Mouse (Mus musculus): ENCODE measurements around the gene Adat2.

DNA sequence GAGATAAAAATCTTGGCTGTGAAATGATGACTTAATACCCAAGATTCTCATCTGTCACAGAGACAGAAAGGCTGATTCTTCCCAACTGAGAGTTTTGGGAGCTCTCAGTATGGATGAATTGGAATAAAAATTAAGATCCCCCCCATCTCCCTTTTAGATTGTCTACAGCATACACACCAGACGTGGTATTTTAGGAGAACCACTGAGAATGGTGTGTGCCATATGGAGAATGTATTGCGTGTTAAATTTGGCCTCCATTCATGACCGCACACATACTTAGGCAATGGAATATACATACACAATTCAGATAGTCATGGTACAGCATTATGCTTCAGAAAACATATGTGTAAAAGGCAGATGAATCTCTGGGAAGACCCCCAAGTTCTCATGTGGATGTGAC lies 40.8 kb downstream of the Adat2 start:
- TF ChIP-seq GATA1 (IDR thresholded peaks at IDR 0.05; ENCODE audit: borderline replicate concordance, low read length) (no peak), FLI1 (IDR thresholded peaks at IDR 0.05; ENCODE audit: low read length) (no peak)

Measured in megakaryocyte, embryonic 14.5 days (primary cell).